Mouse (Mus musculus): ENCODE results near the gene Dock7. TPM values are rescaled to one million over a fixed set of nuclear protein-coding genes. Genes with fewer than 3 reads are reported as not detected.
"Not testable (repeated sequence)": the region's sequence is repeated elsewhere in the genome, so short reads cannot be mapped to it uniquely, and the experiment has no call there.

Gene Dock7
- polyA plus RNA-seq, 1 experiment from 2014 or later = 40.8 TPM

- ATAC-seq = no peak
- no peaks in the 10 kb centered on the region for H3K9me3 ChIP-seq (ENCODE audit: control insufficient read depth, low read length)
- H3K4me3 ChIP-seq (ENCODE audit: low read length) = no peak overlapping the region
- peaks cover 6% of the 10 kb centered on the region for H3K36me3 ChIP-seq (ENCODE audit: control insufficient read depth, insufficient read depth, low read length)
- H3K27ac ChIP-seq (ENCODE audit: low read depth, low read length) = no peak overlapping the region
- no peak overlapping the region for H3K9ac ChIP-seq (ENCODE audit: low read depth, low read length)
- no peaks in the 10 kb centered on the region for H3K27me3 ChIP-seq (replicated peaks; ENCODE audit: control insufficient read depth, insufficient read depth, low read length)
- no peak overlapping the region for H3K4me2 ChIP-seq (ENCODE audit: low read length)
- WGBS = 88% methylated on average over 2 of the region's 2 CpGs
- H3K4me1 ChIP-seq (ENCODE audit: control insufficient read depth, insufficient read depth, low read depth, low read length) = no peaks in the 10 kb centered on the region
Observed at GRCm38 (mm10) chr4:99005574-99005973, 115.1 kb downstream of the Dock7 start.

- no peak for ATAC-seq
- 85% methylated on average over 4 of the region's 4 CpGs for WGBS
Observed at GRCm38 (mm10) chr4:98993491-98993890, 127.2 kb downstream of the Dock7 start.

GRCm38 (mm10) chr4:98984701-98985100 is 136.0 kb downstream of the Dock7 start:
- H3K9ac ChIP-seq (ENCODE audit: low read depth, low read length) = no peak overlapping the region
- H3K27ac ChIP-seq (ENCODE audit: low read depth, low read length) = no peak overlapping the region
- no peaks in the 10 kb centered on the region for H3K4me1 ChIP-seq (ENCODE audit: control insufficient read depth, insufficient read depth, low read depth, low read length)
- H3K9me3 ChIP-seq (ENCODE audit: control insufficient read depth, low read length) = no peaks in the 10 kb centered on the region
- H3K4me3 ChIP-seq (ENCODE audit: low read length) = no peak overlapping the region
- no peaks in the 10 kb centered on the region for H3K27me3 ChIP-seq (replicated peaks; ENCODE audit: control insufficient read depth, insufficient read depth, low read length)
- no peak overlapping the region for H3K4me2 ChIP-seq (ENCODE audit: low read length)
- WGBS = 87% methylated on average over 8 of the region's 8 CpGs
- no peak for ATAC-seq
- peaks cover 8% of the 10 kb centered on the region; the same call in 1 of the 2 replicates for H3K36me3 ChIP-seq (ENCODE audit: control insufficient read depth, insufficient read depth, low read length)

More at GRCm38 (mm10) chr4:98993491-98993890, 127.2 kb downstream of the Dock7 start:
- Histone ChIP-seq H3K36me3 (ENCODE audit: control insufficient read depth, insufficient read depth, low read length) (peaks cover 8% of the 10 kb centered on the region; the same call in 1 of the 2 replicates), H3K27me3 (replicated peaks; ENCODE audit: control insufficient read depth, insufficient read depth, low read length) (no peaks in the 10 kb centered on the region), H3K27ac (ENCODE audit: low read depth, low read length) (no peak overlapping the region), H3K9me3 (ENCODE audit: control insufficient read depth, low read length) (no peaks in the 10 kb centered on the region), H3K4me2 (ENCODE audit: low read length) (no peak overlapping the region), H3K4me1 (ENCODE audit: control insufficient read depth, insufficient read depth, low read depth, low read length) (no peaks in the 10 kb centered on the region), H3K4me3 (ENCODE audit: low read length) (no peak overlapping the region), H3K9ac (ENCODE audit: low read depth, low read length) (no peak overlapping the region)

GRCm38 (mm10) chr4:98979976-98980375 is 140.7 kb downstream of the Dock7 start:
- not testable (repeated sequence) for ATAC-seq; H3K27ac ChIP-seq (ENCODE audit: low read depth, low read length); H3K4me2 ChIP-seq (ENCODE audit: low read length); H3K4me1 ChIP-seq (ENCODE audit: control insufficient read depth, insufficient read depth, low read depth, low read length); H3K27me3 ChIP-seq (replicated peaks; ENCODE audit: control insufficient read depth, insufficient read depth, low read length); H3K9me3 ChIP-seq (ENCODE audit: control insufficient read depth, low read length); H3K4me3 ChIP-seq (ENCODE audit: low read length); H3K36me3 ChIP-seq (ENCODE audit: control insufficient read depth, insufficient read depth, low read length); H3K9ac ChIP-seq (ENCODE audit: low read depth, low read length)
- 89% methylated on average over 3 of the region's 3 CpGs for WGBS

- H3K4me2 ChIP-seq (ENCODE audit: low read length) = no peak overlapping the region
- H3K9me3 ChIP-seq (ENCODE audit: control insufficient read depth, low read length) = no peaks in the 10 kb centered on the region
- no peak overlapping the region for H3K4me3 ChIP-seq (ENCODE audit: low read length)
- 89% methylated on average over 2 of the region's 2 CpGs for WGBS
- peaks cover 11% of the 10 kb centered on the region for H3K36me3 ChIP-seq (ENCODE audit: control insufficient read depth, insufficient read depth, low read length)
- no peak overlapping the region for H3K9ac ChIP-seq (ENCODE audit: low read depth, low read length)
- no peaks in the 10 kb centered on the region for H3K4me1 ChIP-seq (ENCODE audit: control insufficient read depth, insufficient read depth, low read depth, low read length)
- no peaks in the 10 kb centered on the region for H3K27me3 ChIP-seq (replicated peaks; ENCODE audit: control insufficient read depth, insufficient read depth, low read length)
- no peak overlapping the region for H3K27ac ChIP-seq (ENCODE audit: low read depth, low read length)
- no peak for ATAC-seq
Observed at GRCm38 (mm10) chr4:98978693-98979092, 142.0 kb downstream of the Dock7 start.

GRCm38 (mm10) chr4:98978288-98978687 is 142.4 kb downstream of the Dock7 start:
- WGBS = 99% methylated on average over 2 of the region's 2 CpGs
- ATAC-seq; H3K9ac ChIP-seq (ENCODE audit: low read depth, low read length): not testable (repeated sequence)

GRCm38 (mm10) chr4:98975741-98976140 is 145.0 kb downstream of the Dock7 start:
- no peak for ATAC-seq
- H3K27me3 ChIP-seq (replicated peaks; ENCODE audit: control insufficient read depth, insufficient read depth, low read length) = no peaks in the 10 kb centered on the region
- no peak overlapping the region for H3K4me2 ChIP-seq (ENCODE audit: low read length)
- no peak overlapping the region for H3K27ac ChIP-seq (ENCODE audit: low read depth, low read length)
- WGBS = 50% methylated on average over 8 of the region's 8 CpGs
- H3K4me1 ChIP-seq (ENCODE audit: control insufficient read depth, insufficient read depth, low read depth, low read length) = no peaks in the 10 kb centered on the region
- no peak overlapping the region for H3K4me3 ChIP-seq (ENCODE audit: low read length)
- no peaks in the 10 kb centered on the region for H3K9me3 ChIP-seq (ENCODE audit: control insufficient read depth, low read length)
- H3K36me3 ChIP-seq (ENCODE audit: control insufficient read depth, insufficient read depth, low read length) = peaks cover 23% of the 10 kb centered on the region
- H3K9ac ChIP-seq (ENCODE audit: low read depth, low read length) = no peak overlapping the region

More at GRCm38 (mm10) chr4:98978288-98978687, 142.4 kb downstream of the Dock7 start:
- not testable (repeated sequence) for H3K4me2 ChIP-seq (ENCODE audit: low read length); H3K27me3 ChIP-seq (replicated peaks; ENCODE audit: control insufficient read depth, insufficient read depth, low read length); H3K4me1 ChIP-seq (ENCODE audit: control insufficient read depth, insufficient read depth, low read depth, low read length); H3K9me3 ChIP-seq (ENCODE audit: control insufficient read depth, low read length); H3K27ac ChIP-seq (ENCODE audit: low read depth, low read length); H3K4me3 ChIP-seq (ENCODE audit: low read length)
- H3K36me3 ChIP-seq (ENCODE audit: control insufficient read depth, insufficient read depth, low read length) = peaks cover 11% of the 10 kb centered on the region

GRCm38 (mm10) chr4:98969946-98970345 is 150.8 kb downstream of the Dock7 start:
- no peaks in the 10 kb centered on the region for H3K27me3 ChIP-seq (replicated peaks; ENCODE audit: control insufficient read depth, insufficient read depth, low read length)
- no peaks in the 10 kb centered on the region for H3K4me1 ChIP-seq (ENCODE audit: control insufficient read depth, insufficient read depth, low read depth, low read length)
- WGBS = 86% methylated on average over 3 of the region's 3 CpGs
- no peak overlapping the region for H3K4me3 ChIP-seq (ENCODE audit: low read length)
- no peaks in the 10 kb centered on the region for H3K9me3 ChIP-seq (ENCODE audit: control insufficient read depth, low read length)
- no peak for ATAC-seq
- H3K4me2 ChIP-seq (ENCODE audit: low read length) = no peak overlapping the region
- H3K27ac ChIP-seq (ENCODE audit: low read depth, low read length) = no peak overlapping the region
- H3K36me3 ChIP-seq (ENCODE audit: control insufficient read depth, insufficient read depth, low read length) = peaks cover 43% of the 10 kb centered on the region
- H3K9ac ChIP-seq (ENCODE audit: low read depth, low read length) = no peak overlapping the region

- H3K27ac ChIP-seq (ENCODE audit: low read depth, low read length) = no peak overlapping the region
- no peaks in the 10 kb centered on the region for H3K4me1 ChIP-seq (ENCODE audit: control insufficient read depth, insufficient read depth, low read depth, low read length)
- H3K9ac ChIP-seq (ENCODE audit: low read depth, low read length) = no peak overlapping the region
- H3K4me2 ChIP-seq (ENCODE audit: low read length) = no peak overlapping the region
- ATAC-seq = no peak
- 87% methylated on average over 3 of the region's 3 CpGs for WGBS
- no peak overlapping the region for H3K4me3 ChIP-seq (ENCODE audit: low read length)
- H3K9me3 ChIP-seq (ENCODE audit: control insufficient read depth, low read length) = no peaks in the 10 kb centered on the region
- H3K36me3 ChIP-seq (ENCODE audit: control insufficient read depth, insufficient read depth, low read length) = peaks cover 35% of the 10 kb centered on the region
- no peaks in the 10 kb centered on the region for H3K27me3 ChIP-seq (replicated peaks; ENCODE audit: control insufficient read depth, insufficient read depth, low read length)
Observed at GRCm38 (mm10) chr4:98960243-98960642, 160.5 kb downstream of the Dock7 start.

GRCm38 (mm10) chr4:98955986-98956385 is 164.7 kb downstream of the Dock7 start:
- no peak for ATAC-seq
- Histone ChIP-seq H3K4me3 (ENCODE audit: low read length) (no peak overlapping the region), H3K27me3 (replicated peaks; ENCODE audit: control insufficient read depth, insufficient read depth, low read length) (no peaks in the 10 kb centered on the region), H3K9ac (ENCODE audit: low read depth, low read length) (no peak overlapping the region), H3K36me3 (ENCODE audit: control insufficient read depth, insufficient read depth, low read length) (peaks cover 33% of the 10 kb centered on the region), H3K4me1 (ENCODE audit: control insufficient read depth, insufficient read depth, low read depth, low read length) (no peaks in the 10 kb centered on the region), H3K9me3 (ENCODE audit: control insufficient read depth, low read length) (no peaks in the 10 kb centered on the region), H3K4me2 (ENCODE audit: low read length) (no peak overlapping the region), H3K27ac (ENCODE audit: low read depth, low read length) (no peak overlapping the region)
- WGBS = 90% methylated on average over 8 of the region's 8 CpGs
